Mouse (Mus musculus): ENCODE results near the gene Sypl. TPM values are rescaled to one million over a fixed set of nuclear protein-coding genes. Genes with fewer than 3 reads are reported as not detected.

Sypl gene
- polyA plus RNA-seq, 1 experiment from 2014 or later: 50.9 TPM

Other genes starting within 250 kb of the Sypl start
- 27.1 and 28.7 TPM in 2 replicates for gene Nampt, start 134.3 kb upstream of the Sypl start, polyA plus RNA-seq (2016; fragmentation: Nextera tagmentation; extraction: Ambion mirVana)
- gene Cdhr3, start 139.0 kb downstream of the Sypl start, polyA plus RNA-seq (2016; fragmentation: Nextera tagmentation; extraction: Ambion mirVana): 0.25 and 0.69 TPM in 2 replicates
- gene Atxn7l1, start 193.8 kb downstream of the Sypl start, polyA plus RNA-seq (2016; fragmentation: Nextera tagmentation; extraction: Ambion mirVana): 18.4 and 18.5 TPM in 2 replicates

Data from hindbrain, embryonic 12.5 days (tissue).